Mouse (Mus musculus) C2C12 (cell line): ENCODE measurements at regions not wholly inside any gene's neighbourhood (a gene's known extent, or its start where the extent isn't known, plus 50 kb on each side); places are given as distances from the start of the nearest gene placed in this dataset.

Experiments used
- H3K27me3 ChIP-seq: one replicate; pipeline ENCODE4 v1.6.1; 2011; ENCODE audit not compliant: control insufficient read depth, insufficient read depth, insufficient read length
- H3K36me3 ChIP-seq: one replicate; pipeline ENCODE4 v1.6.1; 2011; ENCODE audit not compliant: control insufficient read depth, insufficient read depth
- H3K4me3 ChIP-seq: one replicate; pipeline ENCODE4 v1.5.1; 2011; ENCODE audit warnings: mild to moderate bottlenecking, control low read depth; ENCODE audit not compliant: poor library complexity, insufficient read depth, severe bottlenecking
- H3K79me2 ChIP-seq: one replicate; pipeline ENCODE4 v1.6.1; 2011; ENCODE audit not compliant: control insufficient read depth, insufficient read depth
- H3K79me3 ChIP-seq: one replicate; pipeline ENCODE4 v1.6.1; 2011; ENCODE audit warnings: low read depth, control low read depth
- H3ac ChIP-seq: one replicate; pipeline ENCODE3; 2011; ENCODE audit warnings: low read depth; ENCODE audit not compliant: control insufficient read depth, insufficient read length
- CEBPB ChIP-seq: IDR thresholded peaks from one replicate; pipeline ENCODE4 v1.6.1; 2011; ENCODE audit warnings: low read depth, mild to moderate bottlenecking, control low read depth, moderate library complexity
- CTCF ChIP-seq: IDR thresholded peaks from one replicate; pipeline ENCODE4 v1.5.1; 2011; ENCODE audit not compliant: control insufficient read depth, insufficient read depth, insufficient read length
- FOSL1 ChIP-seq: IDR thresholded peaks from one replicate; pipeline ENCODE4 v1.8.0; 2011; ENCODE audit warnings: mild to moderate bottlenecking, low read length; ENCODE audit not compliant: poor library complexity, insufficient read depth, severe bottlenecking
- MAX ChIP-seq: IDR thresholded peaks from one replicate; pipeline ENCODE4 v1.6.1; 2011; ENCODE audit warnings: mild to moderate bottlenecking, control low read depth
- MYOD1 ChIP-seq: IDR thresholded peaks from one replicate; pipeline ENCODE4 v1.6.1; 2011; ENCODE audit warnings: low read depth; ENCODE audit not compliant: control insufficient read depth, insufficient read length
- MYOG ChIP-seq: IDR thresholded peaks from one replicate; pipeline ENCODE4 v1.6.1; 2011; ENCODE audit not compliant: control insufficient read depth, insufficient read length; ENCODE audit errors: extremely low read depth
- USF1 ChIP-seq: IDR thresholded peaks from one replicate; pipeline ENCODE4 v1.6.1; 2011; ENCODE audit warnings: low read depth, mild to moderate bottlenecking, control low read depth, moderate library complexity

GRCm38 (mm10) chr17:15882245-15882644 lies 51.4 kb upstream of the Rgmb start:
- Histone ChIP-seq H3K4me3 (no peak overlapping the region), H3K27me3 (no peaks in the 10 kb centered on the region), H3ac (no peak overlapping the region), H3K79me2 (no peaks in the 10 kb centered on the region), H3K79me3 (no peaks in the 10 kb centered on the region), H3K36me3 (no peaks in the 10 kb centered on the region)
- TF ChIP-seq USF1: no peak
- no peak for TF ChIP-seq MYOG
- no peak for TF ChIP-seq MYOD1
- TF ChIP-seq FOSL1: no peak
- TF ChIP-seq CTCF: no peak
- no peak for TF ChIP-seq CEBPB
- TF ChIP-seq MAX: no peak
